Mouse (Mus musculus) gastrocnemius, postnatal 4 days (tissue): Measurements from ENCODE around the gene Mcts2. TPM values are rescaled to one million over a fixed set of nuclear protein-coding genes. Genes with fewer than 3 reads are reported as not detected.

Experiments used
- DNase-seq, 2 experiments: peaks; one replicate each; pipeline ENCODE4 v3.0.0; 2021 to 2022; ENCODE audit warnings: low spot score in 2 of 2, mixed read lengths in 2 of 2
- total RNA-seq, 2 experiments: library from RNA; stranded (reverse); gene quantifications; 2 replicates each; pipeline ENCODE4 v1.2.3; 2021

Gene Mcts2
- total RNA-seq, 2 experiments from 2014 or later, result 16.4 to 20.2 TPM

- DNase-seq, result no peak
Measured at GRCm38 (mm10) chr2:152724332-152724723, 37.5 kb downstream of the Mcts2 start.

- DNase-seq, result no peak
Measured at GRCm38 (mm10) chr2:152725178-152725750, 38.4 kb downstream of the Mcts2 start.

GRCm38 (mm10) chr2:152726213-152726612 lies 39.4 kb downstream of the Mcts2 start:
- DNase-seq, result no peak

- no peak for DNase-seq
Measured at GRCm38 (mm10) chr2:152726751-152727335, 40.0 kb downstream of the Mcts2 start.

- DNase-seq, result no peak
Measured at GRCm38 (mm10) chr2:152727795-152728510, 41.1 kb downstream of the Mcts2 start.

- no peak for DNase-seq
Measured at GRCm38 (mm10) chr2:152728594-152728993, 41.8 kb downstream of the Mcts2 start.

- no peak for DNase-seq
Measured at GRCm38 (mm10) chr2:152729013-152729635, 42.3 kb downstream of the Mcts2 start.

GRCm38 (mm10) chr2:152729636-152730020 lies 42.8 kb downstream of the Mcts2 start:
- DNase-seq, result peak in 1 of 2 experiments; percentile 70

- no peak for DNase-seq
Measured at GRCm38 (mm10) chr2:152733201-152733600, 46.4 kb downstream of the Mcts2 start.

- DNase-seq, result no peak
Measured at GRCm38 (mm10) chr2:152734501-152734900, 47.7 kb downstream of the Mcts2 start.

GRCm38 (mm10) chr2:152734984-152735383 lies 48.1 kb downstream of the Mcts2 start:
- peak; percentile 80 to 93 for DNase-seq

GRCm38 (mm10) chr2:152736090-152736601 lies 49.3 kb downstream of the Mcts2 start, which contains the start of gene Id1:
Gene Id1 (plus strand): TSS chr2:152736251.
- peak; percentile 46 to 80 for DNase-seq

- DNase-seq, result peak in 1 of 2 experiments; percentile 18
Measured at GRCm38 (mm10) chr2:152736748-152737147, 49.9 kb downstream of the Mcts2 start.

Other genes with a start within 250 kb of the Mcts2 start
- gene Defb23, start 222.4 kb upstream of the Mcts2 start, total RNA-seq, result not detected
- not detected for gene Defb20, start 210.0 kb upstream of the Mcts2 start, total RNA-seq
- not detected for gene Defb22, start 196.9 kb upstream of the Mcts2 start, total RNA-seq
- not detected for gene Defb26, start 175.3 kb upstream of the Mcts2 start, total RNA-seq
- not detected for gene Defb28, start 168.8 kb upstream of the Mcts2 start, total RNA-seq
- not detected for gene Defb29, start 146.9 kb upstream of the Mcts2 start, total RNA-seq
- gene Gm17416, start 117.7 kb upstream of the Mcts2 start, total RNA-seq, result not detected
- not detected for gene Defb21, start 114.3 kb upstream of the Mcts2 start, total RNA-seq
- gene Defb19, start 106.7 kb upstream of the Mcts2 start, total RNA-seq, result not detected
- gene Defb45, start 87.6 kb upstream of the Mcts2 start, total RNA-seq, result not detected
- gene Defb36, start 82.7 kb upstream of the Mcts2 start, total RNA-seq, result not detected
- gene Defb25, start 64.0 kb upstream of the Mcts2 start, total RNA-seq, result 1 to 10 TPM; 2.2 to 5.5 TPM
- gene Rem1, start 60.1 kb upstream of the Mcts2 start, total RNA-seq, result 10 to 100 TPM; 15.1 to 16.2 TPM
- 10 to 100 TPM; 84.8 to 88.2 TPM for gene H13, start 17.6 kb upstream of the Mcts2 start, total RNA-seq
- gene Id1, start 49.2 kb downstream of the Mcts2 start, total RNA-seq, result 10 to 100 TPM; 27.7 to 29.4 TPM
- 1 to 10 TPM; 4.9 to 5.6 TPM for gene Cox4i2, start 67.1 kb downstream of the Mcts2 start, total RNA-seq
- 10 to 100 TPM; 24.5 to 29.2 TPM for gene Bcl2l1, start 144.7 kb downstream of the Mcts2 start, total RNA-seq
- gene Tpx2, start 160.9 kb downstream of the Mcts2 start, total RNA-seq, result 10 to 100 TPM; 22.2 to 24.0 TPM
- 100 to 1,000 TPM in 1 of 2 experiments, 10 to 100 TPM in 1; 95.7 to 138 TPM for gene Mylk2, start 224.3 kb downstream of the Mcts2 start, total RNA-seq
- 1 to 10 TPM; 5.4 to 7.3 TPM for gene Foxs1, start 246.2 kb downstream of the Mcts2 start, total RNA-seq